Mouse (Mus musculus) brain, embryonic 14.5 days (tissue): ENCODE measurements around the gene Nde1.

ENCODE experiments used
- CTCF ChIP-seq: fragments of 200-500 bp; IDR thresholded peaks from 2 replicates; pipeline ENCODE4 v1.5.1; 2012; ENCODE audit warnings: inconsistent platforms, mild to moderate bottlenecking, moderate library complexity, borderline replicate concordance; ENCODE audit not compliant: insufficient read depth, insufficient read length; ENCODE audit errors: extremely low read depth
- POLR2A ChIP-seq: fragments of 200-500 bp; IDR thresholded peaks from 2 replicates; pipeline ENCODE4 v1.6.1; 2012; ENCODE audit warnings: mild to moderate bottlenecking, inconsistent platforms, borderline replicate concordance; ENCODE audit not compliant: poor library complexity, insufficient read depth, insufficient read length, severe bottlenecking; ENCODE audit errors: extremely low read depth

DNA sequence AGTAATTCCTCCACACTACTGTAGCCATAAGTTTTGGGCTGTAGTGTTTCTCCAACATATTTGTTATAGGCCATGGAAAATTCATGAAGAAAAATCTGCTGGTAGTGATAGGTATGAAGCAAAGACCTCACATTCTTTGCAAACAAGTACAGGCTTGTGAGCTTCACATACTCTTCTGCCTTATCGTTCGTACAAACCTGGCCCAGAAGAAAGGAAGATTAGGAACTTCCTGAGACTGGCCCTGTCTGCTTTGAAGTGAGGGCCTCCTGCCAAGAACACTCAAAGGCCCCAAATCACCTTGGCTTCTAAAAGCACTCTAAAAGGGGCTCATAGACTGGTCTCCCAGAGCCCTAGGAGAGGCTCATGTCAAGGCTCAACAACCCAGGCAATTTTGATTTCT lies 45.8 kb upstream of the Nde1 start:
- no peak for TF ChIP-seq CTCF
- no peak for TF ChIP-seq POLR2A
